Mouse (Mus musculus) Patski (cell line): ENCODE results near the gene Gnl3l. TPM values are rescaled to one million over a fixed set of nuclear protein-coding genes. Genes with fewer than 3 reads are reported as not detected.

Experiments
- ATAC-seq: fragments of 100-300 bp; one replicate; pipeline ENCODE4 v1.8.0; 2021
- CTCF ChIA-PET: fragments of 350-600 bp; sonication (Branson Sonifier 250); formaldehyde crosslinking; loops from one replicate; lab custom pipeline; 2022; ENCODE audit warnings: inconsistent platforms; lab: Charles Lee
- POLR2A ChIA-PET: fragments of 350-600 bp; sonication (Branson Sonifier 250); formaldehyde crosslinking; loops from one replicate; lab custom pipeline; 2022; ENCODE audit warnings: antibody characterized with exemption, inconsistent platforms; lab: Charles Lee
- DNase-seq: peaks from one replicate; pipeline ENCODE4 v3.0.0-alpha.2; 2011; ENCODE audit warnings: low read depth, low spot score
- H3K27me3 ChIP-seq: fragments of 371-371 bp; one replicate; pipeline ENCODE4 v1.5.1; 2021
- CTCF ChIP-seq: fragments of 100-300 bp; IDR thresholded peaks from one replicate; pipeline ENCODE4 v1.5.1; 2021
- in situ Hi-C: fragments of 300-500 bp; cut with MboI; formaldehyde crosslinking; loops from 3 replicates; pipeline ENCODE4 v1.11.1; 2018; ENCODE audit warnings: low pct_unique_long_range_greater_than_20kb, mixed read lengths
- polyA plus RNA-seq: library from polyadenylated mRNA; unstranded; gene quantifications from one replicate; pipeline ENCODE4 v1.2.3, GENCODE M21; 2021

The Gnl3l gene
- polyA plus RNA-seq, 1 experiment from 2014 or later, result 58.7 TPM

DNA sequence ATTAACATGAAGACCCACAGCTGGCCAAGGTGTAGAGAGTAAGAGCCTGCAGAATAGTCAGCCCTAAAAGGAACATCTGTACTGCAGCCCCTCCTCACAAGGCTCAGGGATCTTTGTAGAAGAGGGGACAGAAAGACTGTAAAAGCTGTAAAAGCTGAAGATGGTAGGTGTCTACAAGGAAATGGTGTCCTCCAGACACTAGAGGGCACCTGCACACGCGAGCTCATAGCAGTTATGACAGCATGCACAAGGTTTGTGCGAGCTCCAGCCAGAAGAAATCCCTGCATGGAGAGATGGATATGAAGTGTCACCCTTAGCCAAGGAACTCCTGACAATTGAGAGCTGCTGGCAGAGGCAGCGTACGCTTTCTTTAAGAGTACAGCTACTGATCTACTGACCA lies 56.4 kb downstream of the Gnl3l start:
- ChIA-PET CTCF (no interaction called here), POLR2A (no interaction called here)
- ATAC-seq (no peak), DNase-seq (no peak)
- TF ChIP-seq CTCF, result peak; percentile 43
- H3K27me3 ChIP-seq, result peaks cover 26% of the 10 kb centered on the region
- in situ Hi-C loops, result loop anchor here (25.0 kb wide), 1 partner anchor 448 kb away; no protein-coding TSS in a partner anchor

DNA sequence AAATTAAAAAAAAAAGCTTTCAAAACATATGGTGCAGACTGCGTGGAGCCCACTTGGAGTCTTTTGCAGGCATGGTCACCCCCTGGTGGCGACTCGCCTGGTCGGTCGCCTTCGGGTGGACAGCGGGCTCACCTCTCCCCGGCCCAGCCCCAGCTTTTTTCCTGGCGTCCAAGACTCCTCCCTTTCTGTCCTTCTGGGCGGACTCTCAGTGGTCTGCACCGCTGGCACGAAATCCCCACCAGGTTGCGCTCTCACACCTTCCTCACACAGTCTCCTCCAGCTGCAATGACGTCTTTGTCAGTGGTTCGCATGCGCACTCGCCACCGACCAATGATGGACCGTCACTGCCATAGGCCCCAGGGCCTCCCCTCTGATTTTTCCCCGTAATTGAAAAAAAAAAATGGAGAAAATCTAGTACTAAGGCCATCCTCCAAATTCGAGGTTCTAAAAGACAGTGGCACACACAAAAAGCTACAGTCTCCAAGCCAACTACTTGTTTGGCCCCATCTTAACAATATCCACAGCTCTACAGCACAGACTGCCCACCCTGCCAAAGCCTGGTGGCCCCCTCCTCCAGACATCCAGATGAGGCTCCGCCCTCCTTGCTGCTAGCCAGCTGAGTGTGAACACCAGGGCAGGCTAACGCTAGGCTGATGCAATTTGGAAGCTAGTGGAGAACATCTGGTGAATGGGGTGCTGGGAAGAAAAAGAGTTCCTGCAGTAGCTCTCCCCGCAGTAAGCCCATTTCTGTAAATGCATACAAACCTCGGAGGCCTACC lies 60.4 kb downstream of the Gnl3l start:
- peaks cover 34% of the 10 kb centered on the region for H3K27me3 ChIP-seq
- in situ Hi-C loops, result loop anchor here (25.0 kb wide), 1 partner anchor 444 kb away; no protein-coding TSS in a partner anchor
- POLR2A ChIA-PET, result no interaction called here

DNA sequence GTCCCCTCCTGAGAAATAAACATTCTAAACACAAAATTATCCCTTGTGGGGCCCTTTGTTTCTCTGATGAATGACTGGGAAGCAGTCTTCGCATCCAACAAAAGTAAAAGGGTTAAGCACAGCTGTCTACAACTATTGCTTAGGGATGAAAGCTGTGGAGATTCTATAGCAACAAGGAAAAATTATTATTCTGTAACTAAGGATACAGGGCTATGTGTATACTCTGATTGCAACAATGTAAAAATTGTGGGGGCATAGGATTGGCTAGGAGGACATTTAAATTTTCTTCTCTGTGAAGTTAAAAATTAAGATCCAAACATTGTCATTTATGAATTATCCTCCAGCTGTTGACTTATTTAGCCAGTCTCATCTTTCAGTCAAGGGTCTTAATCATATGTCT lies 61.1 kb downstream of the Gnl3l start:
- TF ChIP-seq CTCF, result no peak
- ATAC-seq (no peak), DNase-seq (no peak)
- CTCF ChIA-PET, result interaction anchor here (1.1 kb wide), 1 partner anchor 31 kb away, joined by 3 read pairs; no protein-coding TSS in a partner anchor
- H3K27me3 ChIP-seq, result peaks cover 34% of the 10 kb centered on the region
- POLR2A ChIA-PET, result no interaction called here
- in situ Hi-C loops, result loop anchor here (25.0 kb wide), 1 partner anchor 444 kb away; no protein-coding TSS in a partner anchor

More for the DNA sequence above, 60.4 kb downstream of the Gnl3l start:
- DNase-seq (no peak), ATAC-seq (no peak)
- CTCF ChIA-PET, result interaction anchor here (1.1 kb wide), 1 partner anchor 30 kb away, joined by 3 read pairs; no protein-coding TSS in a partner anchor
- no peak for TF ChIP-seq CTCF

DNA sequence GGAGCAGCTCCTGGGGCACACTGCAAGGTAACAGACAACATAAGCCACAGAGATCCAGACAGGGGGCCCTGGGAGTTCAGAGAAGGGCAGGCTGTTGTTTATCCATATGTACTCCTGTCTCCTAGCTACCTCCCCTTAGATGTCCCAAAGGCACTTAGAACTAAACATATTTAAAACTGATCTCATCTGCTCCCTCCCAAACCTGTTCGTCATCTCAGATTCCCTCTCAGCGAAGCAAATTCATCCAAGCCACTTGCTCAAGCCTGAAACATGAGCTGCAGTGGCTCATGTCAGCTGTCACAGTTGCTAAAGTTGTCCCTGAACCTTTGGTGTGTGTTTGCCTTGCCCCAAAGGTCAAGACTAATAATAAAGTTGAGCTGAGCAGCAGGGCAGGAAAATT lies 61.7 kb downstream of the Gnl3l start:
- peaks cover 34% of the 10 kb centered on the region for H3K27me3 ChIP-seq
- ChIA-PET CTCF (interaction anchor here (0.7 kb wide), 1 partner anchor 18 kb away, joined by 3 read pairs; no protein-coding TSS in a partner anchor), POLR2A (no interaction called here)
- ATAC-seq (no peak), DNase-seq (no peak)
- TF ChIP-seq CTCF, result no peak
- in situ Hi-C loops, result loop anchor here (25.0 kb wide), 1 partner anchor 443 kb away; no protein-coding TSS in a partner anchor

DNA sequence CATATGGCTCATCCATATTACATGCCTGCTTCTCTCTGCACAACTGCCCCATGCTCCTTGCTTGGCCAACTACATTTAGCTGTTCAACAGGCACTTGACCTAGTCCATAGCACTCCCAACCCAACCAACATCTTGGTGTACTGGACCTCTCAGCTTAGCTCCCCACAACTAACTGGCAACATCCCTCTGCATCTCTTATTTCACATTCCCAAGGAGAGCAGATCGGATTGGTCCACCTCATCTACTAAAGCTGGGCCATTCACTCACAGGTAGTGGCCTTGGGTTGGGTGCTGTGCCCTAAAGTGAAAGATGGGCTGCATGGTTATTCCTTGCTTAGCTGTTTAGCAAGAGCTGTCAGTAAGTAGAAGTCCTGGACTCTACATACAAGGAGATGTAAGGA lies 62.4 kb downstream of the Gnl3l start:
- ATAC-seq (no peak), DNase-seq (no peak)
- ChIA-PET POLR2A (no interaction called here), CTCF (interaction anchor here (0.7 kb wide), 1 partner anchor 18 kb away, joined by 3 read pairs; no protein-coding TSS in a partner anchor)
- in situ Hi-C loops, result loop anchor here (25.0 kb wide), 1 partner anchor 442 kb away; no protein-coding TSS in a partner anchor
- TF ChIP-seq CTCF, result no peak
- H3K27me3 ChIP-seq, result peaks cover 34% of the 10 kb centered on the region

Other genes with a start within 250 kb of the Gnl3l start
- gene Maged2, start 203.0 kb downstream of the Gnl3l start, polyA plus RNA-seq, result 105 TPM
- gene Fgd1, start 28.8 kb upstream of the Gnl3l start, polyA plus RNA-seq, result 23.7 TPM
- gene Tsr2, start 79.2 kb upstream of the Gnl3l start, polyA plus RNA-seq, result 20.6 TPM
- gene Wnk3, start 180.8 kb upstream of the Gnl3l start, polyA plus RNA-seq, result 0.03 TPM